Mouse (Mus musculus) spleen, adult 2 months (tissue): ENCODE measurements around the gene Prr29.

ENCODE experiments used
- CTCF ChIP-seq: fragments of 200-500 bp; IDR thresholded peaks from 2 replicates; pipeline ENCODE4 v1.5.1; 2011; ENCODE audit warnings: mild to moderate bottlenecking, inconsistent platforms; ENCODE audit not compliant: insufficient read depth, insufficient read length, insufficient replicate concordance; ENCODE audit errors: extremely low read depth
- POLR2A ChIP-seq: fragments of 200-500 bp; IDR thresholded peaks from 2 replicates; pipeline ENCODE4 v1.6.1; 2011; ENCODE audit warnings: low read depth, low read length, inconsistent platforms

DNA sequence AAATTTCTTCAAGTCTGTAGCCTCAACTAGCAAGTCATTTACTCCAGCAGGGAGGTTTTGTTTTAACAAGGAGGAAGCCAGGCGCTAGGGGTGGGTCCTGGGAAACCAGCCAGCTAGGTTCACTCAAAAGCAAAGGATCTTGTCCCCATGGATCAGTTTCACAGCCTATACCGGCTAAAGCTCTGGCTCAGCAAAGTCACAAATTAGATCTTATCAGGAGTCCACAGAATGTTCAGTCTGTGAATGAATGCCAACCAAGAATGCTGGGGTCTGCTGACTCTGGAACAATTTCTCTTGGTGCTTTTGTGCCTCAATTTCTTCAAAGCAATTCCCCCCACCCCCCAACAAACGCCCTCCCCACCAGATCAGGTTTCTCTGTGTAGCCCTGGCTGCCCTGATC is 24.3 kb downstream of the Prr29 start:
- no peak for TF ChIP-seq POLR2A
- TF ChIP-seq CTCF: no peak
